Mouse (Mus musculus) brain, embryonic 14.5 days (tissue): ENCODE results near the gene Grem1.

Source experiments
- CTCF ChIP-seq: fragments of 200-500 bp; IDR thresholded peaks from 2 replicates; pipeline ENCODE4 v1.5.1; 2012; ENCODE audit warnings: inconsistent platforms, mild to moderate bottlenecking, moderate library complexity, borderline replicate concordance; ENCODE audit not compliant: insufficient read depth, insufficient read length; ENCODE audit errors: extremely low read depth
- POLR2A ChIP-seq: fragments of 200-500 bp; IDR thresholded peaks from 2 replicates; pipeline ENCODE4 v1.6.1; 2012; ENCODE audit warnings: mild to moderate bottlenecking, inconsistent platforms, borderline replicate concordance; ENCODE audit not compliant: poor library complexity, insufficient read depth, insufficient read length, severe bottlenecking; ENCODE audit errors: extremely low read depth

- TF ChIP-seq POLR2A (no peak), CTCF (no peak)
Observed at GRCm38 (mm10) chr2:113788821-113789387, 30.5 kb upstream of the Grem1 start.
